Mouse (Mus musculus) lung, embryonic 15.5 days (tissue): Measurements from ENCODE around the gene Tns3. TPM values are rescaled to one million over a fixed set of nuclear protein-coding genes. Genes with fewer than 3 reads are reported as not detected.

ENCODE experiments used
- ATAC-seq: fragments of 200-750 bp; cut with Nextera tagmentation; 2 replicates; pipeline ENCODE4 v1.8.0; 2017; ENCODE audit warnings: moderate number of reproducible peaks, borderline replicate concordance; ENCODE audit not compliant: low FRiP score, low TSS enrichment; ENCODE audit errors: extremely low read depth
- H3K27ac ChIP-seq: fragments of 300-500 bp; sonication (generic); 2 replicates; pipeline ENCODE4 v1.5.1; 2015; ENCODE audit warnings: moderate library complexity, mild to moderate bottlenecking, inconsistent platforms
- H3K27me3 ChIP-seq: fragments of 300-500 bp; sonication (generic); 2 replicates; pipeline ENCODE4 v1.6.1; 2015; ENCODE audit warnings: inconsistent platforms
- H3K36me3 ChIP-seq: fragments of 300-500 bp; sonication (generic); 2 replicates; pipeline ENCODE4 v1.6.1; 2015; ENCODE audit warnings: inconsistent platforms
- H3K4me1 ChIP-seq: fragments of 300-500 bp; sonication (generic); 2 replicates; pipeline ENCODE4 v1.6.1; 2015; ENCODE audit warnings: inconsistent platforms
- H3K4me2 ChIP-seq: fragments of 300-500 bp; sonication (generic); 2 replicates; pipeline ENCODE4 v1.6.1; 2015; ENCODE audit warnings: inconsistent platforms, mild to moderate bottlenecking, moderate library complexity
- H3K4me3 ChIP-seq: fragments of 300-500 bp; sonication (generic); 2 replicates; pipeline ENCODE4 v1.5.1; 2015; ENCODE audit warnings: mild to moderate bottlenecking, inconsistent platforms
- H3K9ac ChIP-seq: fragments of 300-500 bp; sonication (generic); 2 replicates; pipeline ENCODE4 v1.6.1; 2015; ENCODE audit warnings: inconsistent platforms
- H3K9me3 ChIP-seq: fragments of 300-500 bp; sonication (generic); 2 replicates; pipeline ENCODE4 v1.6.1; 2016; ENCODE audit warnings: inconsistent platforms
- WGBS: fragments of 180-500 bp; shearing (Covaris S2); methylation state at CpG from one replicate; pipeline ENCODE4 v1.1.7; 2015; 5-methylcytosine and 5-hydroxymethylcytosine counted together
- polyA plus RNA-seq: library from polyadenylated mRNA; unstranded; fragments of >200 nt; fragmentation: Nextera tagmentation; extraction: Ambion mirVana; gene quantifications from 2 replicates; pipeline ENCODE4 v1.2.1, GENCODE M21; 2015

Tns3 gene
- polyA plus RNA-seq, result 48.5 and 55.9 TPM in 2 replicates

- Histone ChIP-seq H3K9me3 (no peaks in the 10 kb centered on the region), H3K4me3 (peak within 1 kb of the TSS; percentile 82), H3K27me3 (no peaks in the 10 kb centered on the region), H3K36me3 (no peaks in the 10 kb centered on the region), H3K4me2 (peak within 1 kb of the TSS; percentile 87), H3K27ac (peak within 1 kb of the TSS; percentile 97), H3K4me1 (peaks cover 38% of the 10 kb centered on the region), H3K9ac (peak within 1 kb of the TSS; percentile 94)
- peak; percentile 76 for ATAC-seq
- under 1% methylated on average over 37 of the region's 37 CpGs for WGBS
Observed at GRCm38 (mm10) chr11:8664393-8664743, at the start of gene Tns3. Gene Tns3, minus strand, starts transcription at chr11:8664535.

- Histone ChIP-seq H3K4me2 (no peak overlapping the region), H3K4me1 (peaks cover 24% of the 10 kb centered on the region), H3K27ac (peak overlapping the region; percentile 25; the same call in 1 of the 2 replicates), H3K27me3 (no peaks in the 10 kb centered on the region), H3K4me3 (no peak overlapping the region), H3K9me3 (no peaks in the 10 kb centered on the region), H3K36me3 (no peaks in the 10 kb centered on the region), H3K9ac (no peak overlapping the region)
- ATAC-seq, result peak; percentile 47
- 42% methylated on average over 8 of the region's 8 CpGs for WGBS
Observed at GRCm38 (mm10) chr11:8706246-8707041, 42.1 kb upstream of the Tns3 start.

GRCm38 (mm10) chr11:8705156-8705555, 40.8 kb upstream of the Tns3 start:
- 78% methylated on average over 1 of the region's 1 CpGs for WGBS
- H3K4me1 ChIP-seq, result peaks cover 33% of the 10 kb centered on the region
- no peaks in the 10 kb centered on the region for H3K9me3 ChIP-seq
- no peak overlapping the region for H3K4me3 ChIP-seq
- no peak overlapping the region for H3K27ac ChIP-seq
- no peak overlapping the region for H3K9ac ChIP-seq
- no peak for ATAC-seq
- H3K27me3 ChIP-seq, result no peaks in the 10 kb centered on the region
- no peaks in the 10 kb centered on the region for H3K36me3 ChIP-seq
- no peak overlapping the region for H3K4me2 ChIP-seq

- no peaks in the 10 kb centered on the region for H3K9me3 ChIP-seq
- no peak overlapping the region for H3K27ac ChIP-seq
- no peaks in the 10 kb centered on the region for H3K36me3 ChIP-seq
- no peak overlapping the region for H3K9ac ChIP-seq
- H3K4me2 ChIP-seq, result no peak overlapping the region
- no peaks in the 10 kb centered on the region for H3K27me3 ChIP-seq
- no peak for ATAC-seq
- H3K4me3 ChIP-seq, result no peak overlapping the region
- H3K4me1 ChIP-seq, result peaks cover 33% of the 10 kb centered on the region
- WGBS, result 68% methylated on average over 6 of the region's 6 CpGs
Observed at GRCm38 (mm10) chr11:8703876-8704275, 39.5 kb upstream of the Tns3 start.

GRCm38 (mm10) chr11:8702532-8702886, 38.2 kb upstream of the Tns3 start:
- Histone ChIP-seq H3K9ac (no peak overlapping the region), H3K27me3 (no peaks in the 10 kb centered on the region), H3K4me2 (no peak overlapping the region), H3K4me1 (peaks cover 33% of the 10 kb centered on the region), H3K27ac (peak overlapping the region; percentile 44; the same call in 1 of the 2 replicates), H3K4me3 (no peak overlapping the region), H3K9me3 (no peaks in the 10 kb centered on the region), H3K36me3 (no peaks in the 10 kb centered on the region)
- peak; percentile 36; the same call in 1 of the 2 replicates for ATAC-seq
- 53% methylated on average over 2 of the region's 2 CpGs for WGBS

- ATAC-seq, result peak; percentile 77; the same call in 1 of the 2 replicates
- no peaks in the 10 kb centered on the region for H3K9me3 ChIP-seq
- no peak overlapping the region for H3K9ac ChIP-seq
- H3K4me3 ChIP-seq, result no peak overlapping the region
- peak overlapping the region; percentile 44 for H3K27ac ChIP-seq
- no peaks in the 10 kb centered on the region for H3K36me3 ChIP-seq
- no peaks in the 10 kb centered on the region for H3K27me3 ChIP-seq
- no peak overlapping the region for H3K4me2 ChIP-seq
- peaks cover 33% of the 10 kb centered on the region for H3K4me1 ChIP-seq
- WGBS, result 27% methylated on average over 10 of the region's 10 CpGs
Observed at GRCm38 (mm10) chr11:8701845-8702531, 37.7 kb upstream of the Tns3 start.

GRCm38 (mm10) chr11:8701400-8701799, 37.1 kb upstream of the Tns3 start:
- no peak for ATAC-seq
- Histone ChIP-seq H3K36me3 (no peaks in the 10 kb centered on the region), H3K9me3 (no peaks in the 10 kb centered on the region), H3K9ac (no peak overlapping the region), H3K4me2 (no peak overlapping the region), H3K4me3 (no peak overlapping the region), H3K27me3 (no peaks in the 10 kb centered on the region), H3K27ac (peak overlapping the region; percentile 44), H3K4me1 (peaks cover 29% of the 10 kb centered on the region)
- WGBS, result 45% methylated on average over 3 of the region's 3 CpGs

GRCm38 (mm10) chr11:8700641-8701221, 36.4 kb upstream of the Tns3 start:
- Histone ChIP-seq H3K27ac (peak overlapping the region; percentile 44; the same call in 1 of the 2 replicates), H3K27me3 (no peaks in the 10 kb centered on the region), H3K36me3 (no peaks in the 10 kb centered on the region), H3K4me3 (no peak overlapping the region), H3K9ac (no peak overlapping the region), H3K4me2 (no peak overlapping the region), H3K9me3 (no peaks in the 10 kb centered on the region), H3K4me1 (peaks cover 23% of the 10 kb centered on the region)
- WGBS, result 61% methylated on average over 8 of the region's 8 CpGs
- no peak for ATAC-seq

GRCm38 (mm10) chr11:8699777-8700176, 35.4 kb upstream of the Tns3 start:
- H3K9me3 ChIP-seq, result no peaks in the 10 kb centered on the region
- 75% methylated on average over 5 of the region's 5 CpGs for WGBS
- peaks cover 21% of the 10 kb centered on the region for H3K4me1 ChIP-seq
- no peak overlapping the region for H3K9ac ChIP-seq
- H3K4me3 ChIP-seq, result no peak overlapping the region
- no peaks in the 10 kb centered on the region for H3K36me3 ChIP-seq
- no peaks in the 10 kb centered on the region for H3K27me3 ChIP-seq
- no peak overlapping the region for H3K27ac ChIP-seq
- no peak for ATAC-seq
- no peak overlapping the region for H3K4me2 ChIP-seq

GRCm38 (mm10) chr11:8697670-8698069, 33.3 kb upstream of the Tns3 start:
- no peak overlapping the region for H3K27ac ChIP-seq
- ATAC-seq, result no peak
- H3K9me3 ChIP-seq, result no peaks in the 10 kb centered on the region
- no peak overlapping the region for H3K9ac ChIP-seq
- WGBS, result 87% methylated on average over 3 of the region's 3 CpGs
- no peaks in the 10 kb centered on the region for H3K27me3 ChIP-seq
- H3K4me2 ChIP-seq, result no peak overlapping the region
- no peaks in the 10 kb centered on the region for H3K36me3 ChIP-seq
- peaks cover 37% of the 10 kb centered on the region for H3K4me1 ChIP-seq
- no peak overlapping the region for H3K4me3 ChIP-seq

- WGBS, result 94% methylated on average over 5 of the region's 5 CpGs
- Histone ChIP-seq H3K36me3 (no peaks in the 10 kb centered on the region), H3K9ac (no peak overlapping the region), H3K27me3 (no peaks in the 10 kb centered on the region), H3K4me1 (peaks cover 42% of the 10 kb centered on the region), H3K9me3 (no peaks in the 10 kb centered on the region), H3K27ac (peak overlapping the region; percentile 95), H3K4me2 (no peak overlapping the region), H3K4me3 (no peak overlapping the region)
- no peak for ATAC-seq
Observed at GRCm38 (mm10) chr11:8694096-8694495, 29.8 kb upstream of the Tns3 start.
